Mouse (Mus musculus): ENCODE data around the gene Ccdc9b. TPM values are rescaled to one million over a fixed set of nuclear protein-coding genes. Genes with fewer than 3 reads are reported as not detected.
A peak's percentile ranks its signal among the peaks of the same experiment; 100 is the strongest.

Ccdc9b gene
- polyA plus RNA-seq, 1 experiment from 2014 or later, result 1.3 TPM

GRCm38 (mm10) chr2:118729194-118729593, 33.3 kb downstream of the Ccdc9b start:
- WGBS, result 53% methylated on average over 4 of the region's 4 CpGs

GRCm38 (mm10) chr2:118728337-118728736, 34.1 kb downstream of the Ccdc9b start, which contains the start of gene Plcb2:
Gene Plcb2, minus strand, starts transcription at chr2:118728438.
- H3K9ac ChIP-seq (replicated peaks; ENCODE audit: low read depth, low read length), result no peak within 1 kb of the TSS
- no peaks in the 10 kb centered on the region for H3K36me3 ChIP-seq (ENCODE audit: control insufficient read depth, insufficient read depth)
- ATAC-seq, result no peak
- no peak within 1 kb of the TSS for H3K4me2 ChIP-seq (ENCODE audit: low read length)
- H3K4me1 ChIP-seq (replicated peaks; ENCODE audit: control insufficient read depth, insufficient read depth, low read length), result peaks cover 16% of the 10 kb centered on the region
- H3K27me3 ChIP-seq (replicated peaks; ENCODE audit: control insufficient read depth, insufficient read depth, low read length), result no peaks in the 10 kb centered on the region
- WGBS, result 26% methylated on average over 7 of the region's 7 CpGs
- no peaks in the 10 kb centered on the region for H3K9me3 ChIP-seq (ENCODE audit: control insufficient read depth, low read length)
- no peak within 1 kb of the TSS for H3K4me3 ChIP-seq (replicated peaks; ENCODE audit: low read length)
- H3K27ac ChIP-seq (ENCODE audit: low read length), result no peak within 1 kb of the TSS

More at GRCm38 (mm10) chr2:118729194-118729593, 33.3 kb downstream of the Ccdc9b start:
- ATAC-seq, result no peak
- Histone ChIP-seq H3K9ac (replicated peaks; ENCODE audit: low read depth, low read length) (no peak overlapping the region), H3K27ac (ENCODE audit: low read length) (no peak overlapping the region), H3K27me3 (replicated peaks; ENCODE audit: control insufficient read depth, insufficient read depth, low read length) (no peaks in the 10 kb centered on the region), H3K4me3 (replicated peaks; ENCODE audit: low read length) (no peak overlapping the region), H3K4me1 (replicated peaks; ENCODE audit: control insufficient read depth, insufficient read depth, low read length) (peaks cover 22% of the 10 kb centered on the region), H3K4me2 (ENCODE audit: low read length) (no peak overlapping the region), H3K36me3 (ENCODE audit: control insufficient read depth, insufficient read depth) (no peaks in the 10 kb centered on the region), H3K9me3 (ENCODE audit: control insufficient read depth, low read length) (no peaks in the 10 kb centered on the region)

GRCm38 (mm10) chr2:118727911-118728310, 34.5 kb downstream of the Ccdc9b start:
- WGBS, result 28% methylated on average over 9 of the region's 9 CpGs
- no peak overlapping the region for H3K9ac ChIP-seq (replicated peaks; ENCODE audit: low read depth, low read length)
- no peaks in the 10 kb centered on the region for H3K36me3 ChIP-seq (ENCODE audit: control insufficient read depth, insufficient read depth)
- peaks cover 12% of the 10 kb centered on the region for H3K4me1 ChIP-seq (replicated peaks; ENCODE audit: control insufficient read depth, insufficient read depth, low read length)
- ATAC-seq, result no peak
- no peaks in the 10 kb centered on the region for H3K9me3 ChIP-seq (ENCODE audit: control insufficient read depth, low read length)
- H3K27me3 ChIP-seq (replicated peaks; ENCODE audit: control insufficient read depth, insufficient read depth, low read length), result no peaks in the 10 kb centered on the region
- no peak overlapping the region for H3K27ac ChIP-seq (ENCODE audit: low read length)
- H3K4me3 ChIP-seq (replicated peaks; ENCODE audit: low read length), result no peak overlapping the region
- H3K4me2 ChIP-seq (ENCODE audit: low read length), result no peak overlapping the region

GRCm38 (mm10) chr2:118726873-118727272, 35.6 kb downstream of the Ccdc9b start:
- peaks cover 11% of the 10 kb centered on the region for H3K4me1 ChIP-seq (replicated peaks; ENCODE audit: control insufficient read depth, insufficient read depth, low read length)
- H3K36me3 ChIP-seq (ENCODE audit: control insufficient read depth, insufficient read depth), result no peaks in the 10 kb centered on the region
- H3K9me3 ChIP-seq (ENCODE audit: control insufficient read depth, low read length), result no peaks in the 10 kb centered on the region
- no peak overlapping the region for H3K9ac ChIP-seq (replicated peaks; ENCODE audit: low read depth, low read length)
- WGBS, result 76% methylated on average over 2 of the region's 2 CpGs
- H3K27ac ChIP-seq (ENCODE audit: low read length), result no peak overlapping the region
- no peak for ATAC-seq
- H3K4me3 ChIP-seq (replicated peaks; ENCODE audit: low read length), result no peak overlapping the region
- H3K27me3 ChIP-seq (replicated peaks; ENCODE audit: control insufficient read depth, insufficient read depth, low read length), result no peaks in the 10 kb centered on the region
- no peak overlapping the region for H3K4me2 ChIP-seq (ENCODE audit: low read length)

- H3K27ac ChIP-seq (ENCODE audit: low read length), result no peak overlapping the region
- WGBS, result 82% methylated on average over 4 of the region's 4 CpGs
- H3K4me3 ChIP-seq (replicated peaks; ENCODE audit: low read length), result no peak overlapping the region
- peaks cover 11% of the 10 kb centered on the region for H3K4me1 ChIP-seq (replicated peaks; ENCODE audit: control insufficient read depth, insufficient read depth, low read length)
- H3K27me3 ChIP-seq (replicated peaks; ENCODE audit: control insufficient read depth, insufficient read depth, low read length), result no peaks in the 10 kb centered on the region
- H3K9ac ChIP-seq (replicated peaks; ENCODE audit: low read depth, low read length), result no peak overlapping the region
- no peaks in the 10 kb centered on the region for H3K36me3 ChIP-seq (ENCODE audit: control insufficient read depth, insufficient read depth)
- no peak overlapping the region for H3K4me2 ChIP-seq (ENCODE audit: low read length)
- no peak for ATAC-seq
- H3K9me3 ChIP-seq (ENCODE audit: control insufficient read depth, low read length), result no peaks in the 10 kb centered on the region
Observed at GRCm38 (mm10) chr2:118725511-118725910, 37.0 kb downstream of the Ccdc9b start.

- Histone ChIP-seq H3K27me3 (replicated peaks; ENCODE audit: control insufficient read depth, insufficient read depth, low read length) (no peaks in the 10 kb centered on the region), H3K4me3 (replicated peaks; ENCODE audit: low read length) (no peak overlapping the region), H3K27ac (ENCODE audit: low read length) (no peak overlapping the region), H3K4me2 (ENCODE audit: low read length) (no peak overlapping the region), H3K9me3 (ENCODE audit: control insufficient read depth, low read length) (no peaks in the 10 kb centered on the region), H3K36me3 (ENCODE audit: control insufficient read depth, insufficient read depth) (no peaks in the 10 kb centered on the region), H3K4me1 (replicated peaks; ENCODE audit: control insufficient read depth, insufficient read depth, low read length) (peaks cover 4% of the 10 kb centered on the region; the same call in 1 of the 2 replicates), H3K9ac (replicated peaks; ENCODE audit: low read depth, low read length) (no peak overlapping the region)
- 90% methylated on average over 15 of the region's 15 CpGs for WGBS
- no peak for ATAC-seq
Observed at GRCm38 (mm10) chr2:118723693-118724486, 38.6 kb downstream of the Ccdc9b start.

- 77% methylated on average over 5 of the region's 5 CpGs for WGBS
- no peak overlapping the region for H3K4me3 ChIP-seq (replicated peaks; ENCODE audit: low read length)
- H3K27me3 ChIP-seq (replicated peaks; ENCODE audit: control insufficient read depth, insufficient read depth, low read length), result peaks cover 3% of the 10 kb centered on the region; the same call in 1 of the 2 replicates
- H3K4me2 ChIP-seq (ENCODE audit: low read length), result no peak overlapping the region
- H3K36me3 ChIP-seq (ENCODE audit: control insufficient read depth, insufficient read depth), result no peaks in the 10 kb centered on the region
- H3K4me1 ChIP-seq (replicated peaks; ENCODE audit: control insufficient read depth, insufficient read depth, low read length), result peaks cover 14% of the 10 kb centered on the region
- ATAC-seq, result no peak
- no peak overlapping the region for H3K27ac ChIP-seq (ENCODE audit: low read length)
- no peaks in the 10 kb centered on the region for H3K9me3 ChIP-seq (ENCODE audit: control insufficient read depth, low read length)
- H3K9ac ChIP-seq (replicated peaks; ENCODE audit: low read depth, low read length), result no peak overlapping the region
Observed at GRCm38 (mm10) chr2:118716677-118717076, 45.8 kb downstream of the Ccdc9b start.

- Histone ChIP-seq H3K4me2 (ENCODE audit: low read length) (no peak overlapping the region), H3K27me3 (replicated peaks; ENCODE audit: control insufficient read depth, insufficient read depth, low read length) (peaks cover 14% of the 10 kb centered on the region), H3K4me3 (replicated peaks; ENCODE audit: low read length) (no peak overlapping the region), H3K9ac (replicated peaks; ENCODE audit: low read depth, low read length) (no peak overlapping the region), H3K9me3 (ENCODE audit: control insufficient read depth, low read length) (no peaks in the 10 kb centered on the region), H3K27ac (ENCODE audit: low read length) (no peak overlapping the region), H3K36me3 (ENCODE audit: control insufficient read depth, insufficient read depth) (no peaks in the 10 kb centered on the region), H3K4me1 (replicated peaks; ENCODE audit: control insufficient read depth, insufficient read depth, low read length) (peaks cover 26% of the 10 kb centered on the region)
- peak; percentile 78 for ATAC-seq
- WGBS, result 23% methylated on average over 4 of the region's 4 CpGs
Observed at GRCm38 (mm10) chr2:118714230-118714629, 48.2 kb downstream of the Ccdc9b start.

- Histone ChIP-seq H3K9ac (replicated peaks; ENCODE audit: low read depth, low read length) (no peak overlapping the region), H3K4me1 (replicated peaks; ENCODE audit: control insufficient read depth, insufficient read depth, low read length) (peaks cover 26% of the 10 kb centered on the region), H3K4me3 (replicated peaks; ENCODE audit: low read length) (no peak overlapping the region), H3K9me3 (ENCODE audit: control insufficient read depth, low read length) (no peaks in the 10 kb centered on the region), H3K36me3 (ENCODE audit: control insufficient read depth, insufficient read depth) (no peaks in the 10 kb centered on the region), H3K27me3 (replicated peaks; ENCODE audit: control insufficient read depth, insufficient read depth, low read length) (peaks cover 17% of the 10 kb centered on the region), H3K27ac (ENCODE audit: low read length) (no peak overlapping the region), H3K4me2 (ENCODE audit: low read length) (no peak overlapping the region)
- no peak for ATAC-seq
- WGBS, result 87% methylated on average over 6 of the region's 6 CpGs
Observed at GRCm38 (mm10) chr2:118713631-118714030, 48.8 kb downstream of the Ccdc9b start.
